Mouse (Mus musculus): Measurements from ENCODE around the gene Gulp1. TPM values are rescaled to one million over a fixed set of nuclear protein-coding genes. Genes with fewer than 3 reads are reported as not detected.

Gulp1 gene
- polyA plus RNA-seq, 1 experiment = 2.0 TPM

- Histone ChIP-seq H3K79me2 (ENCODE audit: control insufficient read depth, insufficient read depth) (no peaks in the 10 kb centered on the region), H3K27me3 (ENCODE audit: control insufficient read depth, insufficient read depth, insufficient read length) (no peaks in the 10 kb centered on the region), H3K36me3 (ENCODE audit: control insufficient read depth, insufficient read depth) (no peaks in the 10 kb centered on the region), H3K4me2 (ENCODE audit: low read depth) (no peak overlapping the region), H3K4me3 (no peak overlapping the region), H3ac (ENCODE audit: control insufficient read depth, insufficient read length) (no peak overlapping the region)
- no peak for TF ChIP-seq SRF (IDR thresholded peaks at IDR 0.05; ENCODE audit: control insufficient read depth, insufficient read length, low read depth)
- TF ChIP-seq MYOD1 (IDR thresholded peaks at IDR 0.05; ENCODE audit: control insufficient read depth in 1 of 3, insufficient read length in 2 of 3, low read depth in 2 of 3) = no peak
- TF ChIP-seq CEBPB (IDR thresholded peaks at IDR 0.05; ENCODE audit: insufficient read depth, poor library complexity, severe bottlenecking) = no peak
- no peak for TF ChIP-seq POLR2A (IDR thresholded peaks at IDR 0.05; ENCODE audit: insufficient read length, low read depth)
- no peak for TF ChIP-seq TCF12 (IDR thresholded peaks at IDR 0.05; ENCODE audit: insufficient read depth, poor library complexity, severe bottlenecking)
- no peak for TF ChIP-seq MAX (IDR thresholded peaks at IDR 0.05; ENCODE audit: low read depth)
- TF ChIP-seq USF1 (IDR thresholded peaks at IDR 0.05; ENCODE audit: low read depth) = no peak
- TF ChIP-seq TCF3 (IDR thresholded peaks at IDR 0.05; ENCODE audit: insufficient read length, low read depth) = no peak
- no peak for TF ChIP-seq E2F4 (IDR thresholded peaks at IDR 0.05; ENCODE audit: insufficient read depth)
- no peak for TF ChIP-seq POLR2AphosphoS2 (IDR thresholded peaks at IDR 0.05; ENCODE audit: insufficient read length, low read depth)
- no peak for TF ChIP-seq MYOG (IDR thresholded peaks at IDR 0.05; ENCODE audit: control insufficient read depth in 1 of 3, insufficient read depth in 1 of 3, insufficient read length in 2 of 3, low read depth in 2 of 3)
- no peak for TF ChIP-seq REST (IDR thresholded peaks at IDR 0.05; ENCODE audit: insufficient read depth, insufficient read length)
Measured at GRCm38 (mm10) chr1:44833934-44834333, 282.6 kb downstream of the Gulp1 start.

Measured in myocyte (in vitro differentiated cells).